Mouse (Mus musculus) common myeloid progenitor, adult 5-6 weeks (primary cell): ENCODE measurements at regions not wholly inside any gene's neighbourhood (a gene's known extent, or its start where the extent isn't known, plus 50 kb on each side); places are given as distances from the start of the nearest gene placed in this dataset.
A peak's percentile ranks its signal among the peaks of the same experiment; 100 is the strongest.

Experiments used
- ATAC-seq: replicated peaks from 2 replicates; pipeline ENCODE4 v1.8.0; 2016; ENCODE audit warnings: low read depth, mild to moderate bottlenecking, moderate TSS enrichment, inconsistent platforms; ENCODE audit not compliant: poor library complexity, severe bottlenecking

DNA sequence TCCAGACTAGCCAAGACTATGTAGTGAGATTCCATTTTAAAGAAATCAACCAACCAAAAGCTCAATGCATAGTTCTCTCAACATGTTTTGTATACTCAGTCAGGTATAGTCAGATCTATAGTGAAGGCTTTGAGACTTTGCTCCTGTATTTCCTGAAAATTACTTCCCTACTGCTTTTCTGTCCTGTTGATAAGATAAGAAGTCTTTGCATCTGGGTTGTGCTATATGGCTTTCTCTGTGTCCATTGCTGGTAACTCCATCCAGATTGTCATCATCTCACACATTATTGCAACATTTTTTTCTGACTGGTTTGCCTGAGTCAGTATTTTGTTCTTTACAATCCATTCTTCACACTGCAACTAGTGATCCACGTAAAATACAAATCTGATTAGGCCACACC lies 74.0 kb downstream of the Agtr2 start:
- ATAC-seq = no peak

DNA sequence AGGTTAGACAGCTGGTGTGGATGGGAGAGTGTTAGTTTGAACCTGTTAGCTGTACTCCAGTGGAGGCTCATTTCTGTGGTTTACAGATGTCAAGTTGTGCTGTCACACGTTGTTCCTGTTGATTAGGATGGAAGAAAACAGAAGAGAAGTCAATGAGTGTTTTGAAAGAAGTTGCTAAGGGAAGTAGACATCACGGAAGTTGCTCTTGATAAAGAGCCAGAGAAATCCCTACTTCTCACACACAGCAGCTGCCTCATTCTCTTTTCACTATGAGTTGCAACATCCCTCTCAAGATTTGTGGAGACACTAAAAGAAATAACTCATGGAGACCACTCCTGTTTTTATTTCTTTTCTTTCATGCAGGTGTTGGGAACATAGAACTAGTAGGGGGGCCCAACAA lies 82.3 kb downstream of the Agtr2 start:
- ATAC-seq = peak; percentile 91

DNA sequence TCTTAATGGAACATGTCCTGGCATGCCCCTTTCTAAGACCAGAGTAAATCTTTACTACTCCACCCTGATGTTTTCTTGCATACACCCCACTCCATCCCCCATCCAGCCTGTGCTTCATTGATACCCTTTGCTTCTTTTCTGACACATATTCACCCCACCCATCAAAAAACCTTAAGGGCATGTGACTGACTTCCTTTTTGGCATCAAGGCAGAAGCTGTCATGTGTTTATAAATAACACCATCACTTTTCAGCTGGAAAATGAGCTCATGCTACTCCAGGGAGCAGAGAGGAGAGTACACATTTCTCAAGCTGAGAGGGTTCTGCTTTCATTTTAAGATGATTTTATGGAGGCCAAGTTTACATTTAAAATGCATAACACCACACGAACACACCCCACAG lies 83.2 kb downstream of the Agtr2 start:
- no peak for ATAC-seq

DNA sequence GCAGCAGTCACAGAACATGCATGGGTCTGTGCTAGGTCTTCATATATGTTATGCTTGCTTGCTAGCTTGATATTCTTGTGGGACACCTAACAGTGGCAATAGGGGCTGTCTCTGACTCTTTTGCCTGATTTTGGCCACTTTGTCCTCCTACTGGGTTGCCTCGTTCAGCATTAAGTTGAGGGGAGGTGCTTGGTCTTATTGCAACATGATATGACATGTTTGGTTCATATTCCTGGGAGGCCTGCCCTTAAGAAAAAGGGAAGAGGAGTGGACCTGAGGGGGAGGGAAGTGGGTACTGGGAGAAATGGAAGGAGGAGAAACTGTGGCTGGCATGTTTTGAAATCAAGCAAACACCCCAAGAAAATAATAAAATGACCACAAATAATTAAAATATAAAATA lies 83.6 kb downstream of the Agtr2 start:
- no peak for ATAC-seq

DNA sequence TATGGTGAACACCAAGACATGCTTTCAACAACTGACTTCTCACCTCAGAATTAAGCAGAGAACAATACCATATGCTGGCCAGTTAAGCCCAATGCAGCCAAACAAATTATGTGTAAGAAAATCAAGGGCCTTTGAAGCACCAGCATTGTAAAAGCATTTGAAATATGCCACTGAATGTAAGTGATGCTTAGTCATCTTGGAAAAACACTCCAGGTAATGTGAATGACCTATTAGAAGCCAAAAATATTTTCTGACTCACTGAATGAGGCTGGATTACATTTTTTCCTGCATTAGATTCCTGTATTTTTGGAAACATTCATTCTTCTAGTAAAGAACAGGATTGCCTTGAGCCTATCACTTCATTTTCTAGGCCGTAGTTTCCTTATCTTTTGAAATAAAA lies 95.6 kb downstream of the Agtr2 start:
- no peak for ATAC-seq

DNA sequence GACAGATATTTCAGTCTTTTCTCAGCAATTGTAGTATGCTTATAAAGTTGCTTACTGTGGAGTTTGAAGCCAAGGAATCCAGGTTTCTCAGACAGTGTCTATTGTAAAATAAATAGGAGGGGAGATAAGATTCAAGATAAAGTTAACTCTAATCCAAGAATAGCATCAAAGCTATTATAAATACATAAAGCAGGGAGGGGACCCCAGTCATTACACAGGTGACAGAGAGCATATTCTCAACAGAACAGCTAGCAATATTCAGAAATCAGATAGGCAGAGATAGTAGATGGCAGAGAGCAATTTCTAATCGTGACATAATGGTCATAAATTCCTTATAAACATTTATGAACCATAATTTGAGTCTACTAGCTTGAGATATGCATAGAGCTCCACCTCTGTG lies 101.7 kb downstream of the Agtr2 start:
- no peak for ATAC-seq

DNA sequence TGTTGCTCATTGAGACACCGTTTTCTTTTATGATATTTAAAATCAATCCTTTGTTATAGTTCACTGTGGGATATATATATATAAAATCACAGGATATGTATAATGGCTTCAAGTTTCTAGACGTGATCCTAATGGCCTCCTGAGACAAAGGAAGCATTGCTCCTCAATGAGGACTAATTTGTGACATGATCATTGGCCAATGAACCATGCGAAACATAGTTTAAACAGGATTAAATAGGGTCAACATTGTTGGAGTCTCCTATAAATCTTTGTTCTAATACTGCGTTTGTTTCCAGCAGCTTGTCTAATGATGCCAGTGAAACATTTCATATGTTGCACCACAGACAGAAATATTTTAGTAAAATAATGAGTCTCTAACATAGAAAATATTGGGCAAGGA lies 105.5 kb downstream of the Agtr2 start:
- ATAC-seq = no peak
